Mouse (Mus musculus) kidney, postnatal 4 days (tissue): ENCODE measurements around the gene Nfkbil1.
A peak's percentile ranks its signal among the peaks of the same experiment; 100 is the strongest.

Experiments
- DNase-seq, 2 experiments: peaks; one replicate each; pipeline ENCODE4 v3.0.0; 2021; ENCODE audit warnings: mixed read lengths in 2 of 2

The Nfkbil1 gene

GRCm38 (mm10) chr17:35200398-35200797, 35.2 kb downstream of the Nfkbil1 start:
- DNase-seq, result no peak

- no peak for DNase-seq
Measured at GRCm38 (mm10) chr17:35198946-35199345, 36.6 kb downstream of the Nfkbil1 start.

GRCm38 (mm10) chr17:35198029-35198428, 37.6 kb downstream of the Nfkbil1 start:
- no peak for DNase-seq

GRCm38 (mm10) chr17:35197126-35197525, 38.5 kb downstream of the Nfkbil1 start:
- no peak for DNase-seq

- DNase-seq, result no peak
Measured at GRCm38 (mm10) chr17:35196321-35196641, 39.3 kb downstream of the Nfkbil1 start.

GRCm38 (mm10) chr17:35195631-35196320, 39.8 kb downstream of the Nfkbil1 start:
- peak; percentile 87 to 91 for DNase-seq

- DNase-seq, result no peak
Measured at GRCm38 (mm10) chr17:35194844-35195630, 40.6 kb downstream of the Nfkbil1 start.

GRCm38 (mm10) chr17:35193881-35194843, 41.4 kb downstream of the Nfkbil1 start, which contains the start of gene Ltb:
Gene Ltb, plus strand, starts transcription at chr17:35194439.
- peak in 1 of 2 experiments; percentile 26 for DNase-seq

GRCm38 (mm10) chr17:35192924-35193323, 42.7 kb downstream of the Nfkbil1 start:
- no peak for DNase-seq

- no peak for DNase-seq
Measured at GRCm38 (mm10) chr17:35191723-35192122, 43.9 kb downstream of the Nfkbil1 start.

- DNase-seq, result no peak
Measured at GRCm38 (mm10) chr17:35190096-35190495, 45.5 kb downstream of the Nfkbil1 start.

- no peak for DNase-seq
Measured at GRCm38 (mm10) chr17:35189186-35189585, 46.4 kb downstream of the Nfkbil1 start.

GRCm38 (mm10) chr17:35187959-35188610, 47.5 kb downstream of the Nfkbil1 start, which contains the start of gene Lst1:
Gene Lst1, minus strand, starts transcription at chr17:35188439.
- DNase-seq, result no peak

- no peak for DNase-seq
Measured at GRCm38 (mm10) chr17:35187345-35187744, 48.2 kb downstream of the Nfkbil1 start.

- DNase-seq, result peak; percentile 47 to 55
Measured at GRCm38 (mm10) chr17:35186681-35187080, 48.9 kb downstream of the Nfkbil1 start.

- DNase-seq, result peak; percentile 87 to 90
Measured at GRCm38 (mm10) chr17:35185639-35186611, 49.7 kb downstream of the Nfkbil1 start.

GRCm38 (mm10) chr17:35180093-35180492, 55.5 kb downstream of the Nfkbil1 start:
- no peak for DNase-seq

GRCm38 (mm10) chr17:35178528-35178927, 57.1 kb downstream of the Nfkbil1 start:
- DNase-seq, result peak; percentile 86 to 88

GRCm38 (mm10) chr17:35175968-35176367, 59.6 kb downstream of the Nfkbil1 start, which contains the start of gene Aif1:
Gene Aif1, minus strand, starts transcription at chr17:35176068.
- DNase-seq, result no peak

GRCm38 (mm10) chr17:35175382-35175781, 60.2 kb downstream of the Nfkbil1 start:
- no peak for DNase-seq
